Mouse (Mus musculus) cortical plate, adult 2 months (tissue): ENCODE data around the gene Irf5.

Experiments used
- CTCF ChIP-seq: fragments of 200-500 bp; IDR thresholded peaks from 2 replicates; pipeline ENCODE4 v1.5.1; 2011; ENCODE audit warnings: mild to moderate bottlenecking, control low read depth, low read length; ENCODE audit not compliant: insufficient read depth; ENCODE audit errors: extremely low read depth
- POLR2A ChIP-seq: fragments of 200-500 bp; IDR thresholded peaks from 2 replicates; pipeline ENCODE4 v1.6.1; 2011; ENCODE audit warnings: mild to moderate bottlenecking, low read length, control low read depth; ENCODE audit not compliant: insufficient read depth; ENCODE audit errors: extremely low read depth

- TF ChIP-seq CTCF (no peak), POLR2A (no peak)
These were observed 32.3 kb upstream of the Irf5 start for GRCm38 (mm10) chr6:29494101-29494500.
